Mouse (Mus musculus): ENCODE data around the gene Ntf5. TPM values are rescaled to one million over a fixed set of nuclear protein-coding genes. Genes with fewer than 3 reads are reported as not detected.

Gene Ntf5
- polyA plus RNA-seq, 1 experiment from 2014 or later, result 4.1 TPM

- Histone ChIP-seq H3K4me2 (replicated peaks; ENCODE audit: low read depth, low read length) (peak overlapping the region; percentile 97), H3K9me3 (ENCODE audit: control insufficient read depth, low read depth, low read length) (no peaks in the 10 kb centered on the region), H3K27ac (ENCODE audit: low read length) (no peak overlapping the region), H3K4me1 (ENCODE audit: control insufficient read depth, insufficient read depth, low read length) (peaks cover 12% of the 10 kb centered on the region; the same call in 1 of the 2 replicates), H3K27me3 (ENCODE audit: control insufficient read depth, insufficient read depth, low read length) (peaks cover 22% of the 10 kb centered on the region), H3K36me3 (ENCODE audit: control insufficient read depth, insufficient read depth, low read length) (peaks cover 8% of the 10 kb centered on the region), H3K4me3 (ENCODE audit: low read depth, low read length) (peak overlapping the region; percentile 44), H3K9ac (replicated peaks; ENCODE audit: low read depth, low read length) (peak overlapping the region; percentile 28; the same call in 1 of the 2 replicates)
- ATAC-seq (ENCODE audit: insufficient number of reproducible peaks, insufficient read depth, low FRiP score, low read depth), result no peak; the same call in 1 of the 2 replicates
- 7% methylated on average over 52 of the region's 52 CpGs for WGBS
Observed at GRCm38 (mm10) chr7:45369836-45370474, 43.5 kb upstream of the Ntf5 start.

GRCm38 (mm10) chr7:45370475-45371311, 42.8 kb upstream of the Ntf5 start, which contains the start of gene Lin7b:
TSS of gene Lin7b (minus strand) at chr7:45370583.
- peaks cover 12% of the 10 kb centered on the region for H3K36me3 ChIP-seq (ENCODE audit: control insufficient read depth, insufficient read depth, low read length)
- H3K9me3 ChIP-seq (ENCODE audit: control insufficient read depth, low read depth, low read length), result no peaks in the 10 kb centered on the region
- H3K27ac ChIP-seq (ENCODE audit: low read length), result no peak within 1 kb of the TSS
- H3K4me3 ChIP-seq (ENCODE audit: low read depth, low read length), result peak within 1 kb of the TSS; percentile 44
- H3K27me3 ChIP-seq (ENCODE audit: control insufficient read depth, insufficient read depth, low read length), result peaks cover 17% of the 10 kb centered on the region
- 8% methylated on average over 28 of the region's 28 CpGs for WGBS
- peak; percentile 80 for ATAC-seq (ENCODE audit: insufficient number of reproducible peaks, insufficient read depth, low FRiP score, low read depth)
- peak within 1 kb of the TSS; percentile 28; the same call in 1 of the 2 replicates for H3K9ac ChIP-seq (replicated peaks; ENCODE audit: low read depth, low read length)
- H3K4me1 ChIP-seq (ENCODE audit: control insufficient read depth, insufficient read depth, low read length), result peaks cover 12% of the 10 kb centered on the region; the same call in 1 of the 2 replicates
- H3K4me2 ChIP-seq (replicated peaks; ENCODE audit: low read depth, low read length), result peak within 1 kb of the TSS; percentile 97

- ATAC-seq (ENCODE audit: insufficient number of reproducible peaks, insufficient read depth, low FRiP score, low read depth), result no peak
- no peak overlapping the region for H3K9ac ChIP-seq (replicated peaks; ENCODE audit: low read depth, low read length)
- no peak overlapping the region for H3K27ac ChIP-seq (ENCODE audit: low read length)
- H3K36me3 ChIP-seq (ENCODE audit: control insufficient read depth, insufficient read depth, low read length), result peaks cover 29% of the 10 kb centered on the region
- H3K4me3 ChIP-seq (ENCODE audit: low read depth, low read length), result no peak overlapping the region
- peaks cover 5% of the 10 kb centered on the region; the same call in 1 of the 2 replicates for H3K4me1 ChIP-seq (ENCODE audit: control insufficient read depth, insufficient read depth, low read length)
- WGBS, result 75% methylated on average over 5 of the region's 5 CpGs
- H3K4me2 ChIP-seq (replicated peaks; ENCODE audit: low read depth, low read length), result no peak overlapping the region
- no peaks in the 10 kb centered on the region for H3K9me3 ChIP-seq (ENCODE audit: control insufficient read depth, low read depth, low read length)
- H3K27me3 ChIP-seq (ENCODE audit: control insufficient read depth, insufficient read depth, low read length), result peaks cover 13% of the 10 kb centered on the region; the same call in 1 of the 2 replicates
Observed at GRCm38 (mm10) chr7:45372371-45372770, 41.1 kb upstream of the Ntf5 start.

- no peak overlapping the region for H3K27ac ChIP-seq (ENCODE audit: low read length)
- H3K9me3 ChIP-seq (ENCODE audit: control insufficient read depth, low read depth, low read length), result no peaks in the 10 kb centered on the region
- 0 out of 2 replicates have a peak, but pooled peaks cover 3% of the 10 kb centered on the region for H3K27me3 ChIP-seq (ENCODE audit: control insufficient read depth, insufficient read depth, low read length)
- H3K9ac ChIP-seq (replicated peaks; ENCODE audit: low read depth, low read length), result no peak overlapping the region
- ATAC-seq (ENCODE audit: insufficient number of reproducible peaks, insufficient read depth, low FRiP score, low read depth), result no peak
- H3K4me3 ChIP-seq (ENCODE audit: low read depth, low read length), result no peak overlapping the region
- peaks cover 49% of the 10 kb centered on the region for H3K36me3 ChIP-seq (ENCODE audit: control insufficient read depth, insufficient read depth, low read length)
- 91% methylated on average over 8 of the region's 8 CpGs for WGBS
- H3K4me1 ChIP-seq (ENCODE audit: control insufficient read depth, insufficient read depth, low read length), result peaks cover 3% of the 10 kb centered on the region; the same call in 1 of the 2 replicates
- H3K4me2 ChIP-seq (replicated peaks; ENCODE audit: low read depth, low read length), result no peak overlapping the region
Observed at GRCm38 (mm10) chr7:45374620-45375019, 38.9 kb upstream of the Ntf5 start.

- Histone ChIP-seq H3K27ac (ENCODE audit: low read length) (no peak overlapping the region), H3K4me3 (ENCODE audit: low read depth, low read length) (no peak overlapping the region), H3K36me3 (ENCODE audit: control insufficient read depth, insufficient read depth, low read length) (peaks cover 63% of the 10 kb centered on the region), H3K4me2 (replicated peaks; ENCODE audit: low read depth, low read length) (no peak overlapping the region), H3K4me1 (ENCODE audit: control insufficient read depth, insufficient read depth, low read length) (no peaks in the 10 kb centered on the region; the same call in 1 of the 2 replicates), H3K9ac (replicated peaks; ENCODE audit: low read depth, low read length) (no peak overlapping the region), H3K27me3 (ENCODE audit: control insufficient read depth, insufficient read depth, low read length) (no peaks in the 10 kb centered on the region), H3K9me3 (ENCODE audit: control insufficient read depth, low read depth, low read length) (no peaks in the 10 kb centered on the region)
- ATAC-seq (ENCODE audit: insufficient number of reproducible peaks, insufficient read depth, low FRiP score, low read depth), result no peak
- WGBS, result 88% methylated on average over 1 of the region's 1 CpGs
Observed at GRCm38 (mm10) chr7:45376057-45376456, 37.4 kb upstream of the Ntf5 start.

- no peaks in the 10 kb centered on the region for H3K9me3 ChIP-seq (ENCODE audit: control insufficient read depth, low read depth, low read length)
- no peaks in the 10 kb centered on the region for H3K27me3 ChIP-seq (ENCODE audit: control insufficient read depth, insufficient read depth, low read length)
- no peak overlapping the region for H3K9ac ChIP-seq (replicated peaks; ENCODE audit: low read depth, low read length)
- no peak overlapping the region for H3K4me3 ChIP-seq (ENCODE audit: low read depth, low read length)
- no peaks in the 10 kb centered on the region for H3K4me1 ChIP-seq (ENCODE audit: control insufficient read depth, insufficient read depth, low read length)
- H3K27ac ChIP-seq (ENCODE audit: low read length), result no peak overlapping the region
- ATAC-seq (ENCODE audit: insufficient number of reproducible peaks, insufficient read depth, low FRiP score, low read depth), result no peak
- no peak overlapping the region for H3K4me2 ChIP-seq (replicated peaks; ENCODE audit: low read depth, low read length)
- 88% methylated on average over 3 of the region's 3 CpGs for WGBS
- H3K36me3 ChIP-seq (ENCODE audit: control insufficient read depth, insufficient read depth, low read length), result peaks cover 97% of the 10 kb centered on the region
Observed at GRCm38 (mm10) chr7:45386077-45386476, 27.4 kb upstream of the Ntf5 start.

- Histone ChIP-seq H3K4me1 (ENCODE audit: control insufficient read depth, insufficient read depth, low read length) (peaks cover 16% of the 10 kb centered on the region), H3K27me3 (ENCODE audit: control insufficient read depth, insufficient read depth, low read length) (no peaks in the 10 kb centered on the region), H3K9me3 (ENCODE audit: control insufficient read depth, low read depth, low read length) (no peaks in the 10 kb centered on the region), H3K4me2 (replicated peaks; ENCODE audit: low read depth, low read length) (peak overlapping the region; percentile 99), H3K4me3 (ENCODE audit: low read depth, low read length) (peak overlapping the region; percentile 77), H3K36me3 (ENCODE audit: control insufficient read depth, insufficient read depth, low read length) (peaks cover 24% of the 10 kb centered on the region), H3K9ac (replicated peaks; ENCODE audit: low read depth, low read length) (peak overlapping the region; percentile 87), H3K27ac (ENCODE audit: low read length) (peak overlapping the region; percentile 98)
- peak; percentile 79 for ATAC-seq (ENCODE audit: insufficient number of reproducible peaks, insufficient read depth, low FRiP score, low read depth)
- WGBS, result 0% methylated on average over 17 of the region's 20 CpGs
Observed at GRCm38 (mm10) chr7:45395129-45395541, 18.4 kb upstream of the Ntf5 start.

GRCm38 (mm10) chr7:45395578-45396336, 17.7 kb upstream of the Ntf5 start, which contains the start of gene Snrnp70:
TSS of gene Snrnp70 (minus strand) at chr7:45395742.
- Histone ChIP-seq H3K9ac (replicated peaks; ENCODE audit: low read depth, low read length) (peak within 1 kb of the TSS; percentile 87), H3K27me3 (ENCODE audit: control insufficient read depth, insufficient read depth, low read length) (no peaks in the 10 kb centered on the region), H3K4me3 (ENCODE audit: low read depth, low read length) (peak within 1 kb of the TSS; percentile 77), H3K4me2 (replicated peaks; ENCODE audit: low read depth, low read length) (peak within 1 kb of the TSS; percentile 99), H3K4me1 (ENCODE audit: control insufficient read depth, insufficient read depth, low read length) (peaks cover 16% of the 10 kb centered on the region), H3K27ac (ENCODE audit: low read length) (peak within 1 kb of the TSS; percentile 98), H3K9me3 (ENCODE audit: control insufficient read depth, low read depth, low read length) (no peaks in the 10 kb centered on the region), H3K36me3 (ENCODE audit: control insufficient read depth, insufficient read depth, low read length) (peaks cover 18% of the 10 kb centered on the region)
- peak; percentile 98 for ATAC-seq (ENCODE audit: insufficient number of reproducible peaks, insufficient read depth, low FRiP score, low read depth)
- WGBS, result under 1% methylated on average over 60 of the region's 60 CpGs
